Mouse (Mus musculus) lung, postnatal 14 days (tissue): ENCODE data around the gene 4930452B06Rik.
A peak's percentile ranks its signal among the peaks of the same experiment; 100 is the strongest.
"Not testable (repeated sequence)": the region's sequence is repeated elsewhere in the genome, so short reads cannot be mapped to it uniquely, and the experiment has no call there.

Experiments used
- DNase-seq: peaks from one replicate; pipeline ENCODE4 v3.0.0; 2021

The 4930452B06Rik gene

GRCm38 (mm10) chr14:8665636-8666411 lies at the start of gene 4930452B06Rik:
TSS of gene 4930452B06Rik (minus strand) at chr14:8666240.
- peak; percentile 79 for DNase-seq

DNA sequence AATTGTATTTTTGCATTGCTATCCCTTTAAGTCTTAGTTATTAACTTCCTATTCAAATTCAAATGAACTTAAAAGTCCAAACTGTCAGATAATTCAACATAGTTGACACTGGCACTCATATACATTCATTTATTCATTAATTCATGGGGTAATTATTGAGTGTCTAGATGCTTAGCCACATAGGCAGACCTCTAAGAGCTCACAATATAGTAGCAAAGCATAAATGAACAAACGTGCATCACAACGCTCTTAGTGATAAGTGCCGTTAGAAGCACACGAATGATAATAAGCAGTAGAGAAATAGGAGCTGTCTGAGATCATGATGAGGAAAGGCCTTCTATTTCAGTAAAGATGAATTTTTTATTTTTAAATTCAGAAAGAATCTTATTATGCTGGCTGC lies 46.6 kb upstream of the 4930452B06Rik start:
- no peak for DNase-seq

DNA sequence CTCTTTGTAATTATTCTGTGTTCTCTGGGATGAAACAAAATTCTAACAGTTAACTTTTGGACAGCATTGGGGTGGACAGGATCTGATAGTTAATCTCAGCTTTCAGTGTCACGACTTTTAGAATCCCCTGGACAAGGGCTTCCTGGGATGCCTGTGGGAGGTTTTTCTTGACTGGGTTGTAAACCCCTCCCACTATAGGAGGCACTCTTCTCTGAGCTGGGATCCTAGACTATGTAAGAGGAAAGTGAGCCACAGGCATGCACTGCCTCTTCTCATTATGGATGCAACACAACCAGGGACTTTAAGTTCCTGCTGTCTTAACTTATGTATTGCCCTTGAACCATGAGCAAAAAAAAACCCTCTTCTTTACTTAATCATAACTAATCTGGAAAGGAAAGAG lies 23.4 kb upstream of the 4930452B06Rik start:
- DNase-seq: no peak

- no peak for DNase-seq
These were observed 22.4 kb upstream of the 4930452B06Rik start for GRCm38 (mm10) chr14:8688462-8688861.

GRCm38 (mm10) chr14:8686185-8686584 lies 20.1 kb upstream of the 4930452B06Rik start:
- DNase-seq: no peak

GRCm38 (mm10) chr14:8679896-8680295 lies 13.9 kb upstream of the 4930452B06Rik start:
- DNase-seq: no peak

- no peak for DNase-seq
These were observed 5.7 kb downstream of the 4930452B06Rik start for GRCm38 (mm10) chr14:8660359-8660758.

GRCm38 (mm10) chr14:8641650-8642279 lies 24.3 kb downstream of the 4930452B06Rik start:
- DNase-seq: no peak

DNA sequence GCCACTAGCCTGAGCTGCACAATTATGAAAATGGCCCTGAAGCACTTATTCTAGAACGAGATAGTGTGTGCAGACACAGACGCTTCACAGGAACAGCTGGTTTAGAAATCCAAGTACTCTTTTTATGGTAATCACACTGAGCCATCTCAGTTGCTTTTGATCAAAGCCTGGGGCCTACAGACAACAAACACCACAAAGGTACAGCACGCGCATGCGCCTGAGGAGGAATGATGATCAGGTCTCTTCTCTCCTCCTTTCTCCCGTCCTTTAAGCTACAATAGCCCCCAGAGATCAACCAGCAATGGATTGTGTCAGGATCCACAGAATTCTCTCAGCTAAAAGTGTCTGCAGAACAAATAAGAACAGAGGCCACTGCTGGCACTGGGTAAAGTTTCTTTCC lies 33.8 kb downstream of the 4930452B06Rik start:
- no peak for DNase-seq

GRCm38 (mm10) chr14:8628406-8628805 lies 37.6 kb downstream of the 4930452B06Rik start:
- DNase-seq: no peak

DNA sequence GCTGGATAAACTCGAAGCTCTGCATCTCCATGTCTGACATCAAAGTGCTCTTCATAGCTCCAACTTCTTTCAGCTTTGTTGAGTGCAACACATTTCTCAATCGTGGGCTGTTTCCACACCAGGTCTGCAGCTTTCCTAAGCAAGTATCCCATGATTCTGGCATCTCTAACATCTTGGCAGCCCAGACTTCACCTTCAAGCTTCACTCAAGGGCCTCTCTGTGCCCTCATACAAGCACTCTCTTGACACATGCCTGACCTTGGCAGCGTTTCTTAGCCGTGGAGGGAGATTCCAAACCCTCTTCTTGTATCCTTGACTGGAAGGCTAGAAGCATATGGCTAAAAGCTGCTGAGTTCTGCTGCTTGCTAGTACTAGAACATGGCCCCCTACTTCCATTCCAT lies 38.6 kb downstream of the 4930452B06Rik start:
- DNase-seq: peak; percentile 63

DNA sequence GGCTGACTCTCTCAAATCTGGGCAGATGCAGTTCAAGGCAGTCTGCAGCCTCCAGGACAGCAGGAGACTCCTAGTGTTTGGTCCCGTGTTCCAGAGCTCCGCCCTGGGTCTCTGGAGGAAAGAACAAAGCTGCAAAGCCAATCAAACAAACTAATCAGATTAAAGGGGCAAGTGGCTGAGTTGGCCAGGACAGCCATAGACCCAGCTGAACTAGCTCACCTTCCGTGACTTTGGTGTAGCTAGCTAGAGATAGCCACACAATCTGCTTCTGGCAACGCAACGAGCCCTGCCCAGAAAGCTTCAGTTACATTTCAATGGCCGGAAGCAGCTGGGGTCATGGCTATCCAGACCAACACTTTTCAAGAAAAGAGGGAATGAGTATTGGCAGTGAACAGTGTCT lies 44.9 kb downstream of the 4930452B06Rik start:
- no peak for DNase-seq

GRCm38 (mm10) chr14:8620580-8620979 lies 45.5 kb downstream of the 4930452B06Rik start:
- no peak for DNase-seq

GRCm38 (mm10) chr14:8615636-8616035 lies 50.4 kb downstream of the 4930452B06Rik start:
- DNase-seq: peak; percentile 43

DNA sequence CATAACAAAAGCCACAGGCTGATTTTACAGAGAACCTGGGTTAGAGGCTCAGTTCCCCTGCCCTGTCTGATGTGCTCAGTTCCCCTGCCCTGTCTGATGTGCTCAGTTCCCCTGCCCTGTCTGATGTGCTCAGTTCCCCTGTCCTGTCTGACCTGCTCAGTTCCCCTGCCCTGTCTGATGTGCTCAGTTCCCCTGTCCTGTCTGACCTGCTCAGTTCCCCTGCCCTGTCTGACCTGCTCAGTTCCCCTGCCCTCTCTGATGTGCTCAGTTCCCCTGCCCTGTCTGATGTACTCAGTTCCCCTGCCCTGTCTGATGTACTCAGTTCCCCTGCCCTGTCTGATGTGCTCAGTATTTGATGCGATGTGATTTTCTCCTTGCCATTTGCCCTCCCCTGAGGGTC lies 51.6 kb downstream of the 4930452B06Rik start:
- DNase-seq: not testable (repeated sequence)

DNA sequence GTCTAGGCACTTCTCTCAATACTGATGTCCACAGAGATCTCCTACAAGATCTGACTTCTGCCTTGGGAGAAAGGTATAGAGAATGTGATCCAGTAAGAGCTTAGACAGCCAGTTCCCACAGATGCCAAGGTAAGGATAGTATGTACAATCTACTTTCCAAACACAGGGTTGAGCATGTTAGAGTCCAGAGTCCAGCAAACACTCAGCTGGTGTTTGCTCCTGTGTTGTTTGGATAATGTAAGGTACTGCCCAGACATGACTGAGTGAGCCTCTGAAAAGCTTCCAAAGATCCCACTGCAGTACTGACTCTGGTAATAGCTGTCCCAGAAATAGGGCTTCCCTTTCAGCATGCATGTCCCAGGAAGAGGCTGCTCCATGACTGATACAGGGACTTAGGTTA lies 54.0 kb downstream of the 4930452B06Rik start:
- DNase-seq: no peak

GRCm38 (mm10) chr14:8610108-8610507 lies 55.9 kb downstream of the 4930452B06Rik start:
- DNase-seq: no peak

GRCm38 (mm10) chr14:8608559-8609171 lies 57.4 kb downstream of the 4930452B06Rik start:
- peak; percentile 80 for DNase-seq

GRCm38 (mm10) chr14:8604898-8605297 lies 61.1 kb downstream of the 4930452B06Rik start:
- DNase-seq: no peak

- DNase-seq: no peak
These were observed 81.0 kb downstream of the 4930452B06Rik start for GRCm38 (mm10) chr14:8585031-8585430.

GRCm38 (mm10) chr14:8551006-8551405 lies 115.0 kb downstream of the 4930452B06Rik start:
- DNase-seq: not testable (repeated sequence)

GRCm38 (mm10) chr14:8549108-8549507 lies 116.9 kb downstream of the 4930452B06Rik start:
- no peak for DNase-seq

DNA sequence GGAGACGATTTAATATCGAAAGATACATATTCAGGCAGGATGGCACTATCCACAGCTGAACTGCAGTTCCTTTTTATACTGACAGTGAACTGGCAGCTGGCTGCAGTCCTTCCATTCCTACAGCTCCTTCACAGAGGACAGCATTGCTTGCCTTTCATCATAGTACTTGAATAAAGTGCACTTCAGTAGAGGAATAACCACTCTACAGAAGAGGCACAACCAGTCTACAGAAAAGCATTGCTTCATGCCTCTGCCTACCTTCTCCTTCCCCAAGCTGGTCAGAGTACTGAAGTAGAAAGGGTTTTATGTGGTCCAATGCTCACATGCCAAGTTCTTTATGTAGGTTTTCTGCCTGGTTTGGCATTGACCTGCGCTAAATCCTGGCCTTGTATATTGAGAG lies 130.0 kb downstream of the 4930452B06Rik start:
- no peak for DNase-seq

DNA sequence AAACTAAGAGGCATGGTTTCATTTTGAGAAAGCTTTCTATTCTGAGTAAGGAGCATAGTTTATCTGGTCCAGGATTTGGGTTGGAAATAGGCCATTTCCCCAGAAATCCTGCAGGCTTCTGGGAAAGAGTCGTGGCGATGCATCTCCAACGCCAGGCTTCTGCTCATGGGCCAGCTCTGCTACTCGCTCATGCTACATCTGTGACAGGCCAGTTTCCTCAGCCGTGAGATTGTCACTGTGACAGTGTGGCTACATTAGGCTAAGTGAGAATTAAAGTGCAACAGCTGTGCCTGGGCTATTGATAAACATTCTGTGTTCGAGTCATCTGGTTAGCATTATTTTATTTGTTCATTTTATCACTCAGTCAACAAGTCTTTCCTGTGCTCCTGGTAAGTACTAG lies 140.8 kb downstream of the 4930452B06Rik start:
- no peak for DNase-seq
